9 mouse cellular contexts compared by ENCODE assay signal in the genomic region with DNA sequence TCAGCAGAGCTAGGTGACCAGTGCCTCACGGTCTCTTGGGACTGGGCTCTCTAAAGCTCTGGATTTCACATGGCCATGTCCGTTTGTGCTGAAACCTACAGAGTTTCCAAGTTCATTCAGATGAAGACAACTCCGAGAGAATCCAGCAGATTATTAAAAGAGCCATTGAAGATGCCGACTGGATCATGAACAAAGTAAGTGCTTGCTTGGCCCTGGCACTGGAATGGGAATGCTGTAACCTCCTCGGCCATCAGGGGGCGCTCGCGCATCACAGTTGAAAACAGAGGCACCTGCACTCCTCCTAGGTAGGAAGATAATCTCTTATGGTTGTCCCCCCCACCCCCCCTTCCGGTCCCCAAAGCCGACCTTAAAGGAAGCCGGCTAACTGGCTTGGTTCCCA. TPM values are rescaled to one million over a fixed set of nuclear protein-coding genes. Genes with fewer than 3 reads are reported as not detected.
A peak's percentile ranks its signal among the peaks of the same experiment; 100 is the strongest.
DNase-seq lines count a peak whose midpoint lies in the region; ATAC-seq and TF ChIP-seq lines count a peak whose summit lies in the region.
"Had no signal": no experiment of that assay in that cellular context is flagged by ENCODE, and none has a peak within 500 bp of the region (broad histone marks: within the 10 kb centered on the region; RNA-seq: fewer than 3 reads in every experiment).

No protein-coding gene starts in this region.

- TF ChIP-seq CTCF in cortical plate, adult 2 months (IDR thresholded peaks at IDR 0.05; ENCODE audit: extremely low read depth, insufficient read depth, low read length) = peak; percentile 76

- DNase-seq in CD4-positive, CD25-positive, alpha-beta regulatory T cell, adult 2 months (ENCODE audit: low read depth, low spot score) = peak; percentile 84
- peak; percentile 80 for DNase-seq in midbrain, embryonic 14.5 days
- peak; percentile 44 to 84 for DNase-seq in kidney, postnatal 36 days
- peak; percentile 85 for DNase-seq in naive thymus-derived CD4-positive, alpha-beta T cell, adult 2 months (ENCODE audit: low read depth)
- peak; percentile 49 for DNase-seq in testis, postnatal 14 days (ENCODE audit: low spot score)

- H3K4me2 ChIP-seq in midbrain, embryonic 14.5 days (ENCODE audit: low read length) = no peak overlapping the region
- H3K4me2 ChIP-seq in midbrain, embryonic 13.5 days (replicated peaks) = no peak overlapping the region
- H3K4me2 ChIP-seq: neural tube, embryonic 12.5 days had no signal

- no peak overlapping the region for H3K27ac ChIP-seq in midbrain, embryonic 14.5 days (replicated peaks; ENCODE audit: low read depth, low read length)
- H3K27ac ChIP-seq in midbrain, embryonic 13.5 days = no peak overlapping the region
- no peak overlapping the region for H3K27ac ChIP-seq in cortical plate, adult 2 months (ENCODE audit: insufficient read depth, low read length)
- H3K27ac ChIP-seq: neural tube, embryonic 12.5 days had no signal

- peaks cover 12% of the 10 kb centered on the region for H3K36me3 ChIP-seq in midbrain, embryonic 14.5 days (ENCODE audit: control insufficient read depth, insufficient read depth, low read length)
- peaks cover 17% of the 10 kb centered on the region for H3K36me3 ChIP-seq in midbrain, embryonic 13.5 days

- 9% methylated on average over 11 of the region's 11 CpGs for WGBS in midbrain, embryonic 14.5 days
- 14% methylated on average over 11 of the region's 11 CpGs for WGBS in midbrain, embryonic 13.5 days

- H3K4me3 ChIP-seq in midbrain, embryonic 14.5 days (replicated peaks; ENCODE audit: low read depth, low read length) = no peak overlapping the region
- no peak overlapping the region for H3K4me3 ChIP-seq in midbrain, embryonic 13.5 days (replicated peaks)
- H3K4me3 ChIP-seq in cortical plate, adult 2 months (ENCODE audit: insufficient read depth, low read length) = no peak overlapping the region
- H3K4me3 ChIP-seq: neural tube, embryonic 12.5 days had no signal

- no peak overlapping the region for H3K9ac ChIP-seq in midbrain, embryonic 14.5 days (replicated peaks; ENCODE audit: low read length)
- H3K9ac ChIP-seq in midbrain, embryonic 13.5 days (replicated peaks) = no peak overlapping the region
- H3K9ac ChIP-seq: neural tube, embryonic 12.5 days had no signal

- ATAC-seq in CD4-positive, CD25-positive, alpha-beta regulatory T cell, adult 4 months = no peak
- ATAC-seq in midbrain, embryonic 14.5 days (ENCODE audit: low FRiP score, low TSS enrichment) = no peak
- no peak for ATAC-seq in midbrain, embryonic 13.5 days

- H3K27me3 ChIP-seq in midbrain, embryonic 14.5 days (ENCODE audit: control insufficient read depth, insufficient read depth, low read length) = no peaks in the 10 kb centered on the region
- H3K27me3 ChIP-seq in midbrain, embryonic 13.5 days = no peaks in the 10 kb centered on the region
- H3K27me3 ChIP-seq: neural tube, embryonic 12.5 days had no signal

- H3K4me1 ChIP-seq in midbrain, embryonic 14.5 days (ENCODE audit: control insufficient read depth, insufficient read depth, low read length) = no peaks in the 10 kb centered on the region
- H3K4me1 ChIP-seq in midbrain, embryonic 13.5 days (replicated peaks) = peaks cover 11% of the 10 kb centered on the region; the same call in 1 of the 2 replicates
- H3K4me1 ChIP-seq in cortical plate, adult 2 months (ENCODE audit: control insufficient read depth, insufficient read depth, low read length) = no peaks in the 10 kb centered on the region
- H3K4me1 ChIP-seq: neural tube, embryonic 12.5 days had no signal

- no peak for TF ChIP-seq POLR2A in cortical plate, adult 2 months (IDR thresholded peaks at IDR 0.05; ENCODE audit: extremely low read depth, insufficient read depth, low read length)

- no peaks in the 10 kb centered on the region for H3K9me3 ChIP-seq in midbrain, embryonic 14.5 days (ENCODE audit: control insufficient read depth, low read length)
- H3K9me3 ChIP-seq in midbrain, embryonic 13.5 days = no peaks in the 10 kb centered on the region

RNA-seq across cellular contexts. Expression of gene Lyrm9, which starts 11.6 kb away (rescaled TPM):
- 10 to 100 TPM; 29.9 to 31.4 TPM for polyA plus RNA-seq in CD4-positive, CD25-positive, alpha-beta regulatory T cell, adult 4 months (2017; shearing (Covaris generic))
- 26.1 and 30.9 TPM in 2 replicates for polyA plus RNA-seq in midbrain, embryonic 14.5 days (2014; fragmentation: Nextera tagmentation; extraction: Ambion mirVana)
- 25.3 and 28.2 TPM in 2 replicates for polyA plus RNA-seq in midbrain, embryonic 13.5 days (2015; fragmentation: Nextera tagmentation; extraction: Ambion mirVana)
- polyA plus RNA-seq in cortical plate, adult 2 months (2012; rRNA removed) = 19.1 and 20.5 TPM in 2 replicates
